Mouse (Mus musculus): ENCODE data around the gene 4930415O20Rik. TPM values are rescaled to one million over a fixed set of nuclear protein-coding genes. Genes with fewer than 3 reads are reported as not detected.
A peak's percentile ranks its signal among the peaks of the same experiment; 100 is the strongest.

4930415O20Rik gene
- polyA plus RNA-seq, 1 experiment from 2014 or later: 0.53 TPM

GRCm38 (mm10) chr15:98533881-98534627 is 36.8 kb upstream of the 4930415O20Rik start, which contains the start of gene Kansl2:
Gene Kansl2, minus strand, starts transcription at chr15:98534264.
- H3K36me3 ChIP-seq (ENCODE audit: control insufficient read depth, insufficient read depth, low read length): peaks cover 37% of the 10 kb centered on the region
- WGBS: 1% methylated on average over 68 of the region's 70 CpGs
- H3K9me3 ChIP-seq (ENCODE audit: control insufficient read depth, low read length): no peaks in the 10 kb centered on the region
- peak; percentile 100 for ATAC-seq (ENCODE audit: insufficient number of reproducible peaks, insufficient read depth, low FRiP score, low read depth)
- H3K4me3 ChIP-seq (ENCODE audit: control insufficient read depth in 1 of 2, insufficient read depth in 1 of 2, low read depth in 1 of 2, low read length in 2 of 2): peak within 1 kb of the TSS; percentile 81 to 87
- H3K4me2 ChIP-seq (ENCODE audit: low read length): peak within 1 kb of the TSS; percentile 94
- peaks cover 5 to 13% of the 10 kb centered on the region in 2 experiments for H3K4me1 ChIP-seq (ENCODE audit: control insufficient read depth in 2 of 2, insufficient read depth in 2 of 2, low read length in 2 of 2)
- H3K27me3 ChIP-seq (ENCODE audit: control insufficient read depth, insufficient read depth, low read length): no peaks in the 10 kb centered on the region
- H3K27ac ChIP-seq (replicated peaks in 1 of 2; ENCODE audit: control insufficient read depth in 1 of 2, insufficient read depth in 1 of 2, low read depth in 2 of 2, low read length in 2 of 2): peak within 1 kb of the TSS; percentile 98 to 99
- peak within 1 kb of the TSS; percentile 96 for H3K9ac ChIP-seq (ENCODE audit: low read length)

GRCm38 (mm10) chr15:98535921-98536320 is 34.9 kb upstream of the 4930415O20Rik start:
- Histone ChIP-seq H3K27ac (replicated peaks in 1 of 2; ENCODE audit: control insufficient read depth in 1 of 2, insufficient read depth in 1 of 2, low read depth in 2 of 2, low read length in 2 of 2) (no peak overlapping the region), H3K4me3 (ENCODE audit: control insufficient read depth in 1 of 2, insufficient read depth in 1 of 2, low read depth in 1 of 2, low read length in 2 of 2) (no peak overlapping the region), H3K4me2 (ENCODE audit: low read length) (no peak overlapping the region), H3K27me3 (ENCODE audit: control insufficient read depth, insufficient read depth, low read length) (no peaks in the 10 kb centered on the region), H3K9me3 (ENCODE audit: control insufficient read depth, low read length) (no peaks in the 10 kb centered on the region), H3K9ac (ENCODE audit: low read length) (no peak overlapping the region), H3K36me3 (ENCODE audit: control insufficient read depth, insufficient read depth, low read length) (peaks cover 37% of the 10 kb centered on the region), H3K4me1 (ENCODE audit: control insufficient read depth in 2 of 2, insufficient read depth in 2 of 2, low read length in 2 of 2) (peaks cover 5 to 13% of the 10 kb centered on the region in 2 experiments)
- no peak for ATAC-seq (ENCODE audit: insufficient number of reproducible peaks, insufficient read depth, low FRiP score, low read depth)
- 84% methylated on average over 4 of the region's 4 CpGs for WGBS

- H3K4me2 ChIP-seq (ENCODE audit: low read length): no peak overlapping the region
- H3K4me3 ChIP-seq (ENCODE audit: control insufficient read depth in 1 of 2, insufficient read depth in 1 of 2, low read depth in 1 of 2, low read length in 2 of 2): no peak overlapping the region
- H3K27ac ChIP-seq (replicated peaks in 1 of 2; ENCODE audit: control insufficient read depth in 1 of 2, insufficient read depth in 1 of 2, low read depth in 2 of 2, low read length in 2 of 2): no peak overlapping the region
- no peak for ATAC-seq (ENCODE audit: insufficient number of reproducible peaks, insufficient read depth, low FRiP score, low read depth)
- H3K4me1 ChIP-seq (ENCODE audit: control insufficient read depth in 2 of 2, insufficient read depth in 2 of 2, low read length in 2 of 2): peaks cover 5 to 13% of the 10 kb centered on the region in 2 experiments
- 85% methylated on average over 8 of the region's 8 CpGs for WGBS
- peaks cover 37% of the 10 kb centered on the region for H3K36me3 ChIP-seq (ENCODE audit: control insufficient read depth, insufficient read depth, low read length)
- H3K9me3 ChIP-seq (ENCODE audit: control insufficient read depth, low read length): no peaks in the 10 kb centered on the region
- no peak overlapping the region for H3K9ac ChIP-seq (ENCODE audit: low read length)
- no peaks in the 10 kb centered on the region for H3K27me3 ChIP-seq (ENCODE audit: control insufficient read depth, insufficient read depth, low read length)
Observed at GRCm38 (mm10) chr15:98536828-98537510, 33.8 kb upstream of the 4930415O20Rik start.

DNA sequence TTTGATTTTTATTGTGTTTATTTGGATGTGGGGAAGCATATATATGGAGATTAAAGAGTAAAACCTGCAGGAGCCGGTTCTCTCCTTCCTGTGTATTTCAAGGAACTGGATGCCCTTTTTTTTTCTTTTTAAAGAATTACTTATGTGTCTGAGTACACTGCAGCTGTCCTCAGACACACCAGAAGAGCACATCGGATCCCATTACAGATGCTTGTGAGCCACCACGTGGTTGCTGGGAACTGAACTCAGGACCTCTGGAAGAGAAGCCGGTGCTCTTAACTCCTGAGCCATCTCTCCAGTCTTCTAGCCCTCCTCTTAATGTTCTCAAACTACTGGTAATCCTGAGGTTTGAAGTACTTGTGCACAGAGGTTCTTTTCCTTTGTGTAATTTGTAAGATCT is 32.9 kb upstream of the 4930415O20Rik start:
- no peak overlapping the region for H3K4me3 ChIP-seq (ENCODE audit: control insufficient read depth in 1 of 2, insufficient read depth in 1 of 2, low read depth in 1 of 2, low read length in 2 of 2)
- no peaks in the 10 kb centered on the region for H3K27me3 ChIP-seq (ENCODE audit: control insufficient read depth, insufficient read depth, low read length)
- peaks cover 0 to 4% of the 10 kb centered on the region in 2 experiments; a peak in 1 of 4 replicates for H3K4me1 ChIP-seq (ENCODE audit: control insufficient read depth in 2 of 2, insufficient read depth in 2 of 2, low read length in 2 of 2)
- no peak overlapping the region for H3K4me2 ChIP-seq (ENCODE audit: low read length)
- 76% methylated on average over 4 of the region's 4 CpGs for WGBS
- H3K36me3 ChIP-seq (ENCODE audit: control insufficient read depth, insufficient read depth, low read length): peaks cover 45% of the 10 kb centered on the region
- H3K9me3 ChIP-seq (ENCODE audit: control insufficient read depth, low read length): no peaks in the 10 kb centered on the region
- H3K27ac ChIP-seq (replicated peaks in 1 of 2; ENCODE audit: control insufficient read depth in 1 of 2, insufficient read depth in 1 of 2, low read depth in 2 of 2, low read length in 2 of 2): no peak overlapping the region
- ATAC-seq (ENCODE audit: insufficient number of reproducible peaks, insufficient read depth, low FRiP score, low read depth): no peak
- H3K9ac ChIP-seq (ENCODE audit: low read length): no peak overlapping the region

- no peaks in the 10 kb centered on the region for H3K27me3 ChIP-seq (ENCODE audit: control insufficient read depth, insufficient read depth, low read length)
- H3K27ac ChIP-seq (replicated peaks in 1 of 2; ENCODE audit: control insufficient read depth in 1 of 2, insufficient read depth in 1 of 2, low read depth in 2 of 2, low read length in 2 of 2): no peak overlapping the region
- ATAC-seq (ENCODE audit: insufficient number of reproducible peaks, insufficient read depth, low FRiP score, low read depth): no peak
- WGBS: 85% methylated on average over 6 of the region's 6 CpGs
- no peak overlapping the region for H3K4me3 ChIP-seq (ENCODE audit: control insufficient read depth in 1 of 2, insufficient read depth in 1 of 2, low read depth in 1 of 2, low read length in 2 of 2)
- H3K4me2 ChIP-seq (ENCODE audit: low read length): no peak overlapping the region
- H3K36me3 ChIP-seq (ENCODE audit: control insufficient read depth, insufficient read depth, low read length): peaks cover 76% of the 10 kb centered on the region
- no peak overlapping the region for H3K9ac ChIP-seq (ENCODE audit: low read length)
- no peaks in the 10 kb centered on the region for H3K4me1 ChIP-seq (ENCODE audit: control insufficient read depth in 2 of 2, insufficient read depth in 2 of 2, low read length in 2 of 2)
- no peaks in the 10 kb centered on the region for H3K9me3 ChIP-seq (ENCODE audit: control insufficient read depth, low read length)
Observed at GRCm38 (mm10) chr15:98541064-98541463, 29.7 kb upstream of the 4930415O20Rik start.

DNA sequence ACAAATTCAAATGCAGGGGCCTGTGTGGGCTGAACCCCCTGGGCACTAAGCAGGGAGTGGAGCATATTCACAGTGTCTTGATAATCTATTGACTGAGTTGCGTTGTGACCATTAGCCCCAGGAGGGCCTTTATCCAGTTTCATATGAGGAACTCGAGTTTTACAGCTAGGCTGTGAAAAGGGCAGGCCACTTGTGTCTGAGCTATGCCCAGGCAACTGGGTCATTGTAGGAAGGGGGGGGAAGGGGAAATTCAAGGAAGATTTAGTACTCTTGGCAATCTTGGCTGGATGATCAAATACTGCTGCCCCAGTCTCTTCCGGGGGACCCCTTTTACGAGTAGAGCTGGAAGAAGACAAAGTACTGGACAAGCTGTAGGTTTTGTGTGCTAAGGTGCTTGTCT is 27.5 kb upstream of the 4930415O20Rik start:
- Histone ChIP-seq H3K9ac (ENCODE audit: low read length) (no peak overlapping the region), H3K4me3 (ENCODE audit: control insufficient read depth in 1 of 2, insufficient read depth in 1 of 2, low read depth in 1 of 2, low read length in 2 of 2) (no peak overlapping the region), H3K27ac (replicated peaks in 1 of 2; ENCODE audit: control insufficient read depth in 1 of 2, insufficient read depth in 1 of 2, low read depth in 2 of 2, low read length in 2 of 2) (no peak overlapping the region), H3K9me3 (ENCODE audit: control insufficient read depth, low read length) (no peaks in the 10 kb centered on the region), H3K27me3 (ENCODE audit: control insufficient read depth, insufficient read depth, low read length) (no peaks in the 10 kb centered on the region), H3K36me3 (ENCODE audit: control insufficient read depth, insufficient read depth, low read length) (peaks cover 94% of the 10 kb centered on the region), H3K4me1 (ENCODE audit: control insufficient read depth in 2 of 2, insufficient read depth in 2 of 2, low read length in 2 of 2) (no peaks in the 10 kb centered on the region), H3K4me2 (ENCODE audit: low read length) (no peak overlapping the region)
- ATAC-seq (ENCODE audit: insufficient number of reproducible peaks, insufficient read depth, low FRiP score, low read depth): no peak
- WGBS: 87% methylated on average over 4 of the region's 4 CpGs

GRCm38 (mm10) chr15:98545151-98545550 is 25.7 kb upstream of the 4930415O20Rik start:
- Histone ChIP-seq H3K4me1 (ENCODE audit: control insufficient read depth in 2 of 2, insufficient read depth in 2 of 2, low read length in 2 of 2) (no peaks in the 10 kb centered on the region), H3K9ac (ENCODE audit: low read length) (no peak overlapping the region), H3K36me3 (ENCODE audit: control insufficient read depth, insufficient read depth, low read length) (peaks cover 97% of the 10 kb centered on the region), H3K27me3 (ENCODE audit: control insufficient read depth, insufficient read depth, low read length) (no peaks in the 10 kb centered on the region), H3K4me3 (ENCODE audit: control insufficient read depth in 1 of 2, insufficient read depth in 1 of 2, low read depth in 1 of 2, low read length in 2 of 2) (no peak overlapping the region), H3K9me3 (ENCODE audit: control insufficient read depth, low read length) (no peaks in the 10 kb centered on the region), H3K27ac (replicated peaks in 1 of 2; ENCODE audit: control insufficient read depth in 1 of 2, insufficient read depth in 1 of 2, low read depth in 2 of 2, low read length in 2 of 2) (no peak overlapping the region), H3K4me2 (ENCODE audit: low read length) (no peak overlapping the region)
- 93% methylated on average over 3 of the region's 3 CpGs for WGBS
- no peak for ATAC-seq (ENCODE audit: insufficient number of reproducible peaks, insufficient read depth, low FRiP score, low read depth)

All from heart, embryonic 14.5 days (tissue).